Mouse (Mus musculus) telencephalon, adult 2 months (tissue): Measurements from ENCODE around the gene Gm20696.
A peak's percentile ranks its signal among the peaks of the same experiment; 100 is the strongest.

ENCODE experiments used
- DNase-seq: peaks from one replicate; pipeline ENCODE4 v3.0.0-alpha.2; 2011; ENCODE audit warnings: low read depth, low spot score

Gene Gm20696

DNA sequence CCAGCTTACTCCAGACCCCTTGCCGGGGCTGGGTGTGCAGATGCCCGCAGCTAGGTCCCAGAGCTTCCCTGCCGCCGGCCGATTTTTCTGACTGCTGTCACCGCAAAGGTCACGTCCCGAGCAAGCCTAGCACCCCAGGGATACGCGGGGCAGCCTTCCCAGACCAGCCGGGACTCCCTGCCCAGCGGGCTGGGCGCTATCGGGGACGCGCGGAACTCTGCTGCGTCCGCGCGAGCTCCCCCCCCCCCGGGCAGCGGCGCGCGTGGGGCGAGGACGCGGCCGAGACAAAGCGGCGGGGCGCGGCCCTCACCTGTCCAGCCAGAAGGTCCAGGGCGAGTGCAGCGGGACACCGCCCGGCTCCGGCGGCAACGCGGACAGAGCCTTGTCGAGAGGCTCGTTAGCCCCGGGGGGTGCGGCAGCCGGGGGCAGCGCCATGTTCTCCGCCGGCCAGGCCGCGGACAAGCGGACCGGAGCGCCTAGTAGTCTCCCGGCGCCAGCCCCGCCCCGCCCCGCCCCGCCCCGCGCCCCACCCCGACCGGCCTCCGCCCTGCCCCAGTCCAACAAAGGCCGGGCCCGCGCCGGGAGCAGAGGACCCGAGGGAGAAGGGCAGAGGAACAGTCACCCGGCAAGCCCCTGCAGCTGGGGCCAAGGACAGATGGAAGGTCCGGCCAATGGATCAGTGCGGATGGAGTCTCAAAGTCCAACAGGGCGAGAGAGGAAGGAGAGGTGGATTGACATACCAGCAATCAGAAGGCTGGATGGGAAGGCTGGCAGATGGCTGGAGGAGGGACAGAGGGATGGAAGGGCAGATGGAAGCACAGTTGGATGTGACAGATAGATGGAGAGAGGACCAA lies at the start of gene Gm20696, which contains the start of gene Eif4e3:
TSS of gene Gm20696 (minus strand) at position 480 of the 854 bp plus-strand sequence.
TSS of gene Eif4e3 (minus strand) at position 454 of the 854 bp plus-strand sequence.
- DNase-seq: no peak

DNA sequence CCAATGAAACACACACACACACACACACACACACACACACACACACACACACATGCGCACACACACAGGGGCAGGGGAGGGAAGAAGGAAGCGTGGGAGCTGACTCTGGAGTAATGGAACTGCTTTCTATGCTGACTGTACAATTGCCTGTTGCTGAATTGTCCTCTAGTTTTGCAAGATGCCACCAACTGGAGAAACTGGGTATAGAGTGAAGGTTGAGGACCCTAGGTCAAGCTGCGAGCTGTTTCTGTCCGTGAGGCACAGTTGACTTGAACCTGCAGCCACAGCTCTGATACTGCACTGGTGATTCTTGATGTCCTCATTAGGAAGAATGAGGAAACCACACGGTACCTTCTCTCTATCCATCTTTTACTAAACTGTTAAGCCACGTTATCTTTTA lies 49.3 kb upstream of the Gm20696 start:
- no peak for DNase-seq

DNA sequence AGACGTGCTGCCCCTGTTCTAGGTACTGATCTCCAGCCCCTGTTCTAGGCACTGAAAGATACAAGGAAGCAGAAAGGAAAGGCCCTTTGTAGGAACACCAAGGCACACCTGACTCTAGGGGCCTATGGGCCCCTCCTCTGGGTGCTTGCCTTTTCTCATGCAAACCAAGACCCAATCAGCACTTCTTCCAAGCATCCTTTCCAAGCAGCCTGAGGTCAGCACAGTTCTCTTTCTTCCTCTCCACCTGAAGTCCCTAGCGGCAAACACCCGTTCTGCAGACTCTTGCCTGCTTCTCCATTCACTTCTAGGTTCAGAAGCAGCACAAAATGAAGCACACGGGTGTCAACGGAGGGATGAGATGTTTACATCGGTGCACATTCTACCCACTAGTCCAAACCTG lies 48.6 kb upstream of the Gm20696 start:
- no peak for DNase-seq

DNA sequence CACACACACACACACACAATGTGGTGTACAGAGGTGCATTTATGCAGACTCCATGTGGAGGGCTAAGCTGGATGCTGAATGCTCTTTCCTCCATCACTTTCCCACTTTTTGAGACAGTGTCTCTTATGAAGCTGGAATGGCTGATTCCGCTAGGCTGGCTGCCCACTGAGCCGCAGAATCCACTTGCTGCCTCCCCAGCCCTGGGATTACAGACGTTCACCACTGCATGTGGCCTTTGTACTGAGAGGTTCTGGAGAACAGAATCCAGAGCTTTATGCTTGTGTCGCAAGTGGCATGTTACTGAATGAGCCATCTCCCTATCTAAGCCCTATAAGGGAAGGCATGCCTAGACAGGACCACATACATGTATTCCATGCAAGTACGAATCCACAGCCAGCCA lies 46.7 kb upstream of the Gm20696 start:
- no peak for DNase-seq

DNA sequence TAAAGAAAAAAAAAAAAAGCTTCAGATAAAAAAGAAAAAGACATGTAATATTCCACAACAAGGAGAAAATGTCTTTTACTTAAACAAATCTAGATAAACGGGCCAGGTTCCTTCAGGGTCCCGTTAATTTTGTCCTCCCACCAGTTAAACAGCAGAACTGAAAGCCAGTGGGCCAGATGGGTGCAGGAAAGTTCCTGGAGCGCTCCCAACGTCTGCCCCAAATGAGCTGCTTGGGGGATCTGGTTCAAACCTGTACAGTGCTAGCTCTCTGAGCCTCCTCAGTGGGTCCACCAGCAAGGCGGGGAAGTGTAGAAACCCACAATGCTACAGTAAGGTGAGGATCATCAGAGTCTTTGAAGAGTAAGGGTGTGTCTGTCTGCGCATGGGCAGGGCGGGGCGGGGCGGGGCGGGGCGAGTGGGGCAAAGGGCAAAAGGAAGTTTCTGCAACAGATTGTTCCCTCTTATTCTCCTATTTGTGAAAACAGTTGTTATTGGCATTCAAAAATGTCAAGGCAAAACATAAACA lies 45.0 kb upstream of the Gm20696 start:
- DNase-seq: no peak

DNA sequence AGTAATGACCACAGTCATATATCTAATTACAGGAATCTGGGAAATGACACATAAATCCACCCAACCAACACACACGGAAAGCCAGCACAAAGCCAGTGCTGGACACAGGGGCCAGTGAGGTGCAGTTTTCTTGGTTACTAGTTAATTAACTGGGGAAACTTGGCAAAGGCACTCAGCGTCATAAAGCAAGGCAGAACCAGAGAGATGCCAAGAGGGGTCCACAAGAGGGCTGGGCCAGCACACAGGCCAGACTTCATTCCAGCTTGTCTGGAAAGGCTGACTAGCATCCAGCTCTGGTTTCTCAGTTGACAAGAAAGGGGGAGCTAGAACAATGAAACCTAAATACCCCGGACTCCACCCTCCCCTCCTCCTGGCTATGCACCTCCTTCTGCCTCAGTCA lies 33.9 kb upstream of the Gm20696 start:
- no peak for DNase-seq

DNA sequence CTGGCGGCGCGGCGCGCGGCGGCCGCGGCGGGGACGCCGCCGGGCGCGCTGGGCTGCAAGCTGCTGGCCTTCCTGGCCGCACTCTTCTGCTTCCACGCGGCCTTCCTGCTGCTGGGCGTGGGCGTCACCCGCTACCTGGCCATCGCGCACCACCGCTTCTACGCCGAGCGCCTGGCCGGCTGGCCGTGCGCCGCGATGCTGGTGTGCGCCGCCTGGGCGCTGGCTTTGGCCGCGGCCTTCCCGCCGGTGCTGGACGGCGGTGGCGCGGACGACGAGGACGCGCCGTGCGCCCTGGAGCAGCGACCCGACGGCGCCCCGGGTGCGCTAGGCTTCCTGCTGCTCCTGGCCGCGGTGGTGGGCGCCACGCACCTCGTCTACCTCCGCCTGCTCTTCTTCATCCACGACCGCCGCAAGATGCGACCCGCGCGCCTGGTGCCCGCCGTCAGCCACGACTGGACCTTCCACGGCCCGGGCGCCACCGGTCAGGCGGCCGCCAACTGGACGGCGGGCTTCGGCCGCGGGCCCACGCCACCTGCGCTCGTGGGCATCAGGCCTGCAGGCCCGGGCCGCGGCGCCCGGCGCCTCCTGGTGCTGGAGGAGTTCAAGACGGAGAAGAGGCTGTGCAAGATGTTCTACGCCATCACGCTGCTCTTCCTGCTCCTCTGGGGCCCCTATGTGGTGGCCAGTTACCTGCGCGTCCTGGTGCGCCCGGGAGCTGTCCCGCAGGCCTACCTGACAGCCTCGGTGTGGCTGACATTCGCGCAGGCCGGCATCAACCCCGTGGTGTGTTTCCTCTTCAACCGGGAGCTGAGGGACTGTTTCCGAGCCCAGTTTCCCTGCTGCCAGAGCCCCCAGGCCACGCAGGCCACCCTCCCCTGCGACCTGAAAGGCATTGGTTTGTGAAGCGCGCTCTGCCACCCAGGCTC lies 26.6 kb upstream of the Gm20696 start:
- DNase-seq: no peak

DNA sequence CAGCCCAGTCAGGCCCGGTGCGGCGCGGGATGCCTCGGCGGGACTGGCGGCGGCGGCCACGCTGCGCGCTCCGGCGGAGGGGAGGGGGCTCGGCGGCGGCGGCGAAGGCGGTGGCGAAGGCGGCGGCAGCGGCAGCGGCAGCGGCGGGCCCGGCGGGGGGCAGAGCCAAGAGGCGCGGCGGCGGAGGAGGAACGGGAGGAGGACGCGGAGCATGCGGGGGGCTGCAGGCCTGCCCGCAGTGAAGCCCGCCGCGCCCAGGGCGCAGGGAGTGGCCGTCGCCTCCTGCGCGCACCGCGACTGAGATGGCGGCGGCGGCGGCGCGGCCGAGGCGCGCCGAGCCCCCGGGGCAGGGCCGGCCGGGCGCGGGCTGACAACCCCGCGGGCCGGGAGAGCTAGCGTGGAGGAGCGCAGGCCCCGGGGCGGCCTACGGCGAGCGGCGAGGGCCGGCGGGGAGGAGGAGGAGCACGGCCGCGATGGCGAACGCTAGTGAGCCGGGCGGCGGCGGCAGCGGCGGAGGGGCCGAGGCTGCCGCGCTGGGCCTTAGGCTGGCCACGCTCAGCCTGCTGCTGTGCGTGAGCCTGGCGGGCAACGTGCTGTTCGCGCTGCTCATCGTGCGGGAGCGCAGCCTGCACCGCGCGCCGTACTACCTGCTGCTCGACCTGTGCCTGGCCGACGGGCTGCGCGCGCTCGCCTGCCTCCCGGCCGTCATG lies 25.8 kb upstream of the Gm20696 start, which contains the start of gene Gpr27:
TSS of gene Gpr27 (plus strand) at position 474 of the 710 bp plus-strand sequence.
- no peak for DNase-seq

DNA sequence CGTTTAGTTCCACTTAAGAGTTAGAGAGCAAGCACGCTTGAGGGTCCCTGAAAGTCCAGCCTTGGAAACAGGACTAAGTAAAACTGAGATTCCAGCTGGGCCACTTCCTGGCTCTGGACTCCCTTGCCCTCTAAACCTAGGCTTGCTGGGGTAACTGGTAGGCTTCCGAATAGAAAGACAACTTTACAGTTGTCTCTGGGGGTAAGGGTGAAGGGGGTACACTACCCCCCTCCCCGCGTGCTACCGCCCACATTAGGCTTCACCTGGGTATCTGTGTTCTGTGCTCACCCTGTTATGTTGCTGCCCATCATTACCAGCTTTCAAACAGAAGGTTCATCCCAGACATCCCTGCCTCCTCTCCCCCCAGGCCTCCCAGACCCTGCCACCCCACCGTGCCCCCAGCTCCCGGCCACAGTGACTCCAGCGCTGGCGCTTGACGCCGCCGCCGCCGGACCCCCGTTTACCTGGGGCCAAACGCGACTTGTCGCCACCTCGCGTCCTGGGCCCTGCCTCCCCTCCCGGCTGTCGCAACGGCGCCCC lies 25.1 kb upstream of the Gm20696 start:
- DNase-seq: no peak

DNA sequence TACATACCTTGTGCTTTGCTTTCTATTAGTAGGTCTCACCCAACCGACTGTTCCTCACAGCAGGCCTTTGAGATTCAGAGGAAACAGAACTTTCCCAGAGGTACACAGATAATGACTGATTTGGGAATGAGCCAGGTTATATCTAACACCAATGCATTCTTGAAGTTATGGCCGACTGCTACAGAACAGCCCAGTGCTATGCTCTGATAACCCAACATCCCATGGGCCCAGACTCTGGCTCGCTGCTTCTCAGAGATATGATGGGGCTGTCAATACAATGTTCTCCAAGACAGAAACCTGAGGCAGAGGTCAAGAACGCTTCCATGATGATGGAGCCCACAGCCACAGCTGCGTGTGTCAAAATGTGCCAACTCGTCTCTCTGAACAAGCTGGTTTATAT lies 21.9 kb upstream of the Gm20696 start:
- DNase-seq: no peak

DNA sequence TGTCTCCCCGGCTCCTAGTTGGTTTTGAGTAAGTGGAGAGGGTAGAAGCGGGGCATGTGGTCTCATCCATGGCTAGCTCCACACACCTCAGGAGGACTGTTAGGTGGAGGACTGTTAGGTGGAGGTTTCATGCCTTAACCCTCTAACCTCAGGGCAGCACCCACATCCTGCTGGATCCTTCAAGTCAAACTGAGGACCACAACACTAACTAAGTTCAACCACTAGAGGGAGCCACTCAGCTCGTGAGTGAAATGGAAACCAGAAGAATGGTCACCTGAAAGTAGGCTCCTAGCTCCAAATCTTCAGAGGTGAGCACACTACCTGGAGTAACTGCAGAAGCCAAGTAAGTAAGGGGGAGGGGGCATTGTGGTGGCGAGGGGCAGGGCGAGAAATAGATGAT lies 18.3 kb upstream of the Gm20696 start:
- no peak for DNase-seq

DNA sequence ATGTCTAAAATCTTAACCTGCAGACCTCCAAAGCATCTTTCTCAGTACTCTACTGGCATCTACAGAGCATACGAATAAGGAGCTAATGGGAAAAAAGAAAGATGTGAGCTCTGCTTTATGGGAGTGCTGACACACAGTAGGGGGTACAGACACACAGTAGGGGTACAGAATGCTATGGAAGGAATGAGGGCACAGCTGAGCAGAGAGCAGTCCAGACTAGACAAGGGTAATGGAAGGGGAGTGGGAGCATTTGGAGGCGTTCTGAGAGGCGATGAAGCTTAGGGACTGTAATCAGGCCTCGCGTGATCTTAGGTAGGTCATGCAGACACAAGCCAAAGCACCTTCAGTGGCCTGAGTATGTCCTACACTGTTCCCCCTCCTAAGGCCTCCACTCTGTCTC lies 17.4 kb upstream of the Gm20696 start:
- DNase-seq: no peak

DNA sequence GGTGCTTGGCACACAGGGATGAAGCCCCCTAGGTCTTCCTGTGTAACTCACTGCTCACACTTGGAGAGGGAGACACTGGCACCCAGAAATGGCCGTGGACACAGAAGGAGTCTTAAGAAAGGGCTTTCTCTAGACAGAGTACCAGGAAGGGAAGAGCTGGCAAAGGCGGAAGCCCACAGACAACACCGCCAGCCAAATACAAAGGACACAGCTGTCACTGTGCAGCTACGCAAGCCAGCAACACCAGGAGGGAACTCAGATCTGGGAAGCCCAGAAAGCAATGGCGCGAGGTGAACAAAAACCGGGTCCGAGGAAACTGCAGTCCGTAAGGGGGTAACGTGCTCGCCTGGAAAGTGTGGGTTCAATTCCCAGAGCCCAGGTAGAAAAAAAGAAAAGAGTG lies 11.5 kb upstream of the Gm20696 start:
- DNase-seq: no peak

DNA sequence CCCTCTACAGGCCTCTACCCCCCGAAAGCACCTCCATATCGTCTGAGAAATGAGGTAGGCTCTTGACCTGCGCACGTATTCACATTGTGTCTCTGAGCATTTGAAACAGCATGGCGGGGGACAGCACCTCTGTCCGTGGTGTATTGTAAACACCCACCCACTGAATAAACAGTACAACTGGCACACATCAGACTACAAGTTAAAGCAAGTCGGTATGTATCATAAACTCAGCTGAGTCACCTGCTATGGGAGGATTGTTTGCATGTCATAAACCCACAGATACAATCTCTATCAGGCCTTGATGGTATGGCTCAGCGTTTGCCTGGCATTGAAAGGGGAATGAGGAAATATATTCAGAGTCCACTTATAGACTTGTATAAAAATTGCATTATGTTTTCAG lies 10.7 kb upstream of the Gm20696 start:
- DNase-seq: no peak

DNA sequence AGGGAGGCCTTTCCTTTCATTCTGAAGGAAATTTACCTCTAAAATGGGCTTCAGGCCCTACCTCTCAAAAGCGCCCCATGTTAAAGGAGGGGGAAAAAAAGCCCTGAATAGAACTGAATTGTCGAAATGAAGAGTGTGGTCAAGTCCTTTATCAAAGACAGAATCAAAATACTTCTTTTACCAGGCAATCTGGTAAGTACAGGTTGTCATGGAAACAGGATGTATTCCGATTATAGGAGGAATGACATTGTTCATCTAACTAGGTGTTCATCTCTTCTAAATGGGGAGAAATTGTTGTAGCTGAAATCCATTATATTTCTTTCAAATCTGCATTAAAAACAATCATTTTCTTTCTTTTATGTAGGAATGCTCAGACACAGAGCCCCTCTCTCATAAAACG lies 7.9 kb upstream of the Gm20696 start:
- DNase-seq: no peak

DNA sequence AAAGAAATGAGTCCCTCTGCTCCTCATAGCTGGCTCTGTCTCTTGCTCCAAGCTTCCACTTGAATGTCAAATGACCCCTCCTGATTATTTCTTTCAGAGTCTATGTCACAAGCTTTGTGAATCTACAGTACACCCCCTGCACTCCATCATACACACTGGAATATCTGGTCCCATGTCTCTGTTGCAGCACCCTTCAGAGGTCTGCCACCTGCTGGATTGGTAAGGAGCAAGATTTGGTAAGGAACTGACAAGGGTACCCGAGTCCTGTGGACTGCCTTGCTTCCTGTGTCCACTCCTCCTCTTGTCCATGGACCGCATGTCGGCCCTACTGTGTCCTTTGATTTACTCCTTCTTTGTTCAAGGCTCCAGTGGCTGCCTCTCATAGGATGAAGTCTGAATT lies 5.2 kb upstream of the Gm20696 start:
- DNase-seq: no peak

DNA sequence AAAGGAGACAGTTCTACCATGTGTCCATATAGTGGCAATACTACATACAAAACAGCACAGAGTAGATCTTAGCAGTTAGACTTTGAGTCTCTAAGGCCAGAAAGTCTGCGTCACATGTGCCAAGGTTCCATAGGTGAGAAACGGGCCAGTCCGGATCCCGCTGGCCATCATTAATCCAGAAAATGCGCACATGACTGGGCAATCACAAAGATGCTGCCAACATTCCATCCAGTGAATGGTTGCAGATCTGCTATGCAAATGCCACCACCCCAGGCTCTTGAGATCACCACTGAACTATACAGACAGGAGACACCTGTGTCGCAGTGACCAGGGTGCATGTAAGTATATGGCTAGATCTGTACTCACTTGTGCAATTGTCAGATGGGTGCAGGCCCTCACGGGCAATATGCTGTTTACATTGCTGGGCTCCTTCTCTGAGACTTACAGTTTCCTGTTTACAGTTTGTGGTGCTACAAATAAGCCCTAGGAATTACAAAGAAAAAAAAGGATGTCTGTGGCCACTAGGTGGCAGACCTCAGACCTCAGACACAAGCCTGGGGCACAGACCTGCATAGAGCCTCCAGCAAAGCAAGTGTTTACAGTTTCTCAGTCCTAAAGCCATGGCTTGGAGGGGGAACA lies 4.0 kb upstream of the Gm20696 start:
- no peak for DNase-seq

DNA sequence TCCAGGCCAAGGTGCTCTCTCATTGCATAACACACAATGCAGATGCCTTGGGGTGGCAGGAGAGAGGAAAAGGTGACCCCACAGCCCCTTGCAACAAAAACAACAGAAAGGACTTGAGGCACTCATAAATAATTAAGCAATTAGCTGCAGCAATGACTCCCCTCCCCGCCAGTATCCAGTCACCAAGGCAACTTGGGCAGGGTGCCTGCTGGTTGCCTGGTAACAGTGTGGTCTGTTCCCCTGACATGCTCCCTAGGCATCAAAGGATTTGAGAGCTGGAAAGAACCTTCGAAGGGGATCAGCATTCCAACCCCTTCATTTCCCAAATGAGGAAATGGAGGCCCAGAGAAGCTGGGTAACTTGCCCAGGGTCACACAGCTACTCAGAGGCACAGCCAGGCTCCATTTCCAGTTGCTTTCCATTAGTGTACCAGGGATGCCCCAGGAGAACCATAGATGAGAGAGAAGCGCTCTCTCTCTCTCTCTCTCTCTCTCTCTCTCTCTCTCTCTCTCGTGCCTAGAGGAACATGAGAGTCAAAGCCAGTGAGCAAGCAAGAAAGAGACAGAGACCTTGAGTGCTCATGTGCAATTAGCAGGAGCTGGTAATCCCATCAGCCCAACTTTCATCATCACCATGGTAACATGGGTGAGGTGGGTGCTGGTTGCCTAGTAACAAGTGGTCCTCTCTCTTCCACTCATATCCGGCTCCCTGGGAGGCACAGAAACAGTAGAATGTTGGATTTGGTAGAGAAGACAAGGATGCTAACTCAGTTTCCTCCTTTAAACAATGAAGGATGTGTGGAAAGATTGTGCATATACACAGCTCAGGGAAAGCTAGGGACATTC lies 3.1 kb upstream of the Gm20696 start:
- DNase-seq: peak; percentile 83

DNA sequence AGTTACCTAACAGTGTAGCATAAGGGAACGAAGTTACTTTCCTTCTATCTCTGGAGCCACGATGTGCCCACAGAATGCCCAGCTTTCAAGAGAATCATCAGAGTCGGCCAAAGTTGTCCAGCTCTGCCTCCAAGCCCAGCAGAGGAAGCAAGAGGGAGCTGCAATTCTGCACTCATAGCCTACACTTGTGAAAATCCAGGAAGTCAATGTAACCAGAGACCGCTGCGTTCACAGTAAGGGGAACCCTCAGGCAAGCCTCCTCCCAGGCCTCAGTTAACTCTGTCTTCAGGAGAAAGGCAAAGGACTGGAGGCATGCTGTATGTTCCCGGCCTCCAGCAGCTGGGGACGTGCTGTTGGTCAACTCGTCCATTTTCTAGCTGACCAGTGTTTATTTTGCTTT lies 693 bp upstream of the Gm20696 start:
- no peak for DNase-seq
